Mouse (Mus musculus) midbrain, embryonic 11.5 days (tissue): Measurements from ENCODE around the gene Vangl1. TPM values are rescaled to one million over a fixed set of nuclear protein-coding genes. Genes with fewer than 3 reads are reported as not detected.

Source experiments
- ATAC-seq: fragments of 200-750 bp; cut with Nextera tagmentation; 2 replicates; pipeline ENCODE4 v1.8.0; 2017; ENCODE audit warnings: moderate TSS enrichment, moderate library complexity; ENCODE audit not compliant: low FRiP score
- DNase-seq: peaks from one replicate; pipeline ENCODE4 v3.0.0; 2015; ENCODE audit warnings: low spot score; ENCODE audit errors: missing footprints
- H3K27ac ChIP-seq: fragments of 300-500 bp; sonication (generic); 2 replicates; pipeline ENCODE4 v1.5.1; 2014; ENCODE audit warnings: low read depth, low read length
- H3K27me3 ChIP-seq: fragments of 300-500 bp; sonication (generic); 2 replicates; pipeline ENCODE4 v1.6.1; 2014; ENCODE audit warnings: mild to moderate bottlenecking, low read length, moderate library complexity, mixed read lengths; ENCODE audit not compliant: control insufficient read depth, insufficient read depth
- H3K36me3 ChIP-seq: fragments of 300-500 bp; sonication (generic); 2 replicates; pipeline ENCODE4 v1.6.1; 2014; ENCODE audit warnings: mild to moderate bottlenecking, low read length, moderate library complexity, mixed read lengths; ENCODE audit not compliant: control insufficient read depth, insufficient read depth
- H3K4me1 ChIP-seq: fragments of 300-500 bp; sonication (generic); 2 replicates; pipeline ENCODE4 v1.6.1; 2014; ENCODE audit warnings: low read length; ENCODE audit not compliant: control insufficient read depth, insufficient read depth
- H3K4me2 ChIP-seq: fragments of 300-500 bp; sonication (generic); 2 replicates; pipeline ENCODE4 v1.6.1; 2014; ENCODE audit warnings: mild to moderate bottlenecking, moderate library complexity
- H3K4me3 ChIP-seq: fragments of 300-500 bp; sonication (generic); 2 replicates; pipeline ENCODE4 v1.5.1; 2014; ENCODE audit warnings: low read depth, low read length
- H3K9ac ChIP-seq: fragments of 300-500 bp; sonication (generic); 2 replicates; pipeline ENCODE4 v1.6.1; 2014; ENCODE audit warnings: low read length
- H3K9me3 ChIP-seq: fragments of 300-500 bp; sonication (generic); 2 replicates; pipeline ENCODE4 v1.6.1; 2016; ENCODE audit warnings: low read length; ENCODE audit not compliant: control insufficient read depth
- WGBS: fragments of 180-500 bp; shearing (Covaris S2); extraction: QIAGEN DNeasy Blood & Tissue Kit; methylation state at CpG from one replicate; pipeline ENCODE4 v1.1.7; 2014; 5-methylcytosine and 5-hydroxymethylcytosine counted together
- polyA plus RNA-seq: library from polyadenylated mRNA; unstranded; fragments of >200 nt; fragmentation: Nextera tagmentation; extraction: Ambion mirVana; gene quantifications from 2 replicates; pipeline ENCODE4 v1.2.1, GENCODE M21; 2014

Gene Vangl1
- polyA plus RNA-seq, 1 experiment from 2014 or later: 9.3 TPM

DNA sequence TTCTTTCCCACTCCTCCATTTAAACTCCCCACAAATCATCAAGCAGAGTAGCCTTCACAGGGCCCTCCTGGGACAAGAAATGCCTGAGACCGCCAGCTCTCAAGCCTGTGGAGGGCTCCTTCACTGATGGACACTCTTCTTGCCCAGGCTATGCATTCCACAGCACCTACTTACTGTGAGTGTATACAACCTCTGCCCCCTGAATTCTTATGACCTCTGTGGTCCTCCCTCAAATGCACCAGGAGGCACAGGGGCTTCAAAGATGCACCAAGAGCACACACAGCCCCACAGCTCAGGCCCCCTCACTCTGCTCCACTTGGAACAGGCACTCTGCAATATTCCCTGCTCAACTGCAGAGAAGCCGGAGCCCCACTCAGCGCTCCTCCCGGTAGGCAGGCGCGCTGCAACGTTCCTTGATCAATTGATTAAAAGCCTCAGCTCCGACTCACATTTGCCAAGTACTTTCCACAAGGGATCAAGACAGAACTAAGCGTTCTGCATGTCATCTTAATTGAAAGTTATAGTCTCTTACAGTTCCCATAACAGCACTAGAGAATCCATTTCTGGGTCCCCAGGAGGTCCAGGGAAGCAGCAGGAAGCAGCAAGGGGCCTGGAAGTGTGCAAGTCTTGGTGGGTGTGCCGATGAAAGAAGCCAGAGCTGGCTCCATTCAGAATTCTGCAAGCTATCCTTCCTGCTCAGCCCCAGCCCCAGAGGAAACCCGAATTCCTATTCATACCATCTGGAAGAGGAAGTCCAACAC, 10.0 kb downstream of the Vangl1 start:
- peak; percentile 35 for ATAC-seq
- Histone ChIP-seq H3K4me1 (peaks cover 32% of the 10 kb centered on the region), H3K36me3 (no peaks in the 10 kb centered on the region), H3K27me3 (peaks cover 27% of the 10 kb centered on the region; the same call in 1 of the 2 replicates), H3K27ac (no peak overlapping the region), H3K4me2 (peak overlapping the region; percentile 0), H3K9ac (no peak overlapping the region; the same call in 1 of the 2 replicates), H3K4me3 (no peak overlapping the region), H3K9me3 (no peaks in the 10 kb centered on the region)
- 2% methylated on average over 11 of the region's 11 CpGs for WGBS
- DNase-seq: peak; percentile 93

DNA sequence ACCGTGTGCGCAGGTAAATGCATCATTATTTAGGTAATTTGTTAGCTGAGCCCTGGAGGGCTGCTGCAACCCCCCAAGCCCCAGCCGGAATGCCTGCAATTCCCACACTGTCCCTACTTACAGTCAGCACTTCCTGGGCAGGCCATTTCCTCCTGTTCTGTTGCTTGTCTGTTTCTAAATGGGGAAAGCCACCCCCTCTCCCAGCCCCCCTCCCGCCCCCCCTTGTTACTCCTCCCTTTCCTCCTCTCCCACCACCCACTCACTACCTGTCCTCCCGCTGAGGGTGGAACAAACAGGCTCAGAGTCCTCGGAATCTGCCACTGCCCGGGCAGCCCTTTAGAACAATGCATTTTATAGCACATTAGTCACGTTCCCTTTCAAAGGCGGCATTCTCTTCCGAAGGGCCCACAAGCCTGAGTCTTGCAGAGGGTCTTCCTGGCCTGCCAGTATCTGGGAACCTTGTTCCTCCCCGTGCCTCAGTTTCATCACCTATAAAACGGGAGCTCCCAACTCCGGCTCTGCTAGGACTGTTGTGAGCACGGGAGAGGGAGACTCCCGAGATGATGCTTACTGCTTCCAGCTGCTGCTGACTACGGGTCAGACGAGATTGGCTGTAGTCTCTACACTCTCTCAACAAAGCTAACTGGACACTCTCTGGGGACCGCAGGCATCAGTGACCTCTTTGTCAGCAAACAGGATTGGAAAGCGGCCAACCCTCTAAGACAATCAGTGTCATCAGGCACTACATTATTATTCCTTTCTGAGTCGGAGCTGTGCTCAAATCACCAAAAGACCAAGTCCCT, 10.8 kb downstream of the Vangl1 start:
- ATAC-seq (peak; percentile 58), DNase-seq (peak; percentile 92)
- Histone ChIP-seq H3K4me3 (no peak overlapping the region), H3K4me2 (peak overlapping the region; percentile 36), H3K9ac (0 out of 2 replicates have a peak overlapping the region, but pooled peaks have one; percentile 13), H3K27ac (no peak overlapping the region), H3K4me1 (peaks cover 32% of the 10 kb centered on the region), H3K9me3 (no peaks in the 10 kb centered on the region), H3K36me3 (no peaks in the 10 kb centered on the region), H3K27me3 (peaks cover 27% of the 10 kb centered on the region; the same call in 1 of the 2 replicates)
- WGBS: 5% methylated on average over 20 of the region's 20 CpGs

DNA sequence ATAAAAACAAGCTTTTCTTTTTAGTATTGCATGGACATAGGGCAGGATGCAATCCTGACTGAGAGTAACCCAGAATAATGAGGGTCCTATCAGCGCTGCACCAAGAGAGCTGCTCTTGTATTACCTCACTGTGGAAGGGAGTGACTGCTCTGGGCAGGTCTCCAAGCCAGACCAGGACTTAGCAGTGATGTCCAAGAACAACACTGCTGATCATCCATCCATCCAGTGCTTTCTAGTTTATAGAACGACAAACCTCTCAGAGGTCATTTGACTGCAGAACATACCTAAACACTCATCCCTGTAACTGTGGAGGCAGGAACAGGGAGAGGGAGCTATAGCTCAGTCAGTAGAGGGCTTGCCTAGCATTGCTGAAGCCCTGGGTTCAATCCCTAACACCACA, 11.9 kb downstream of the Vangl1 start:
- no peak for ATAC-seq
- H3K4me2 ChIP-seq: no peak overlapping the region
- no peaks in the 10 kb centered on the region for H3K9me3 ChIP-seq
- no peak overlapping the region for H3K27ac ChIP-seq
- DNase-seq: no peak
- peaks cover 28% of the 10 kb centered on the region for H3K4me1 ChIP-seq
- no peaks in the 10 kb centered on the region for H3K36me3 ChIP-seq
- WGBS: 82% methylated on average over 2 of the region's 2 CpGs
- no peak overlapping the region for H3K9ac ChIP-seq
- H3K27me3 ChIP-seq: peaks cover 27% of the 10 kb centered on the region; the same call in 1 of the 2 replicates
- no peak overlapping the region for H3K4me3 ChIP-seq

GRCm38 (mm10) chr3:102191575-102191974, 12.9 kb downstream of the Vangl1 start:
- peaks cover 28% of the 10 kb centered on the region for H3K4me1 ChIP-seq
- H3K27me3 ChIP-seq: peaks cover 25% of the 10 kb centered on the region; the same call in 1 of the 2 replicates
- WGBS: 72% methylated on average over 3 of the region's 3 CpGs

DNA sequence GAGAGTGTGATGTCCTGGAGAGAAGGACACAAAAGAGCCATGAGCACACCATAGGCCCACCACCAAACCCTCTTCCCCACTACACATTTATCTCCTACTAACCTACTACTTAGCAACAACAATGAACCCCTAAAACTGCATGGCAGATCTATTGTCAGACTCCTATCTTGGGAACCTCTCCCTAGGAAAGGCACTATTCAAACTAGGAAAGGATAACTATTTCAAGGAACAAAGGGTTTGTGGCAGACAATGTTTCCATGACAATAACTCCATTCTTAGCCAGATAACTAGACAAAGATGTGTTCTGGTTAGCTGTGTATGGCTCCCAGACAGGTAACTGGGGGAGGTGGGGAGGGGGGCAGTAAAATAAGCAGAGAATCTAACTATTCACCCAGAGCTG, 13.9 kb downstream of the Vangl1 start:
- Histone ChIP-seq H3K9ac (no peak overlapping the region), H3K36me3 (no peaks in the 10 kb centered on the region), H3K4me2 (no peak overlapping the region), H3K4me1 (peaks cover 28% of the 10 kb centered on the region), H3K4me3 (no peak overlapping the region), H3K27ac (no peak overlapping the region), H3K9me3 (peaks cover 3% of the 10 kb centered on the region; the same call in 1 of the 2 replicates), H3K27me3 (peaks cover 18% of the 10 kb centered on the region; the same call in 1 of the 2 replicates)
- ATAC-seq (no peak), DNase-seq (no peak)

More at GRCm38 (mm10) chr3:102191575-102191974, 12.9 kb downstream of the Vangl1 start:
- DNase-seq: no peak
- no peaks in the 10 kb centered on the region for H3K9me3 ChIP-seq
- H3K36me3 ChIP-seq: no peaks in the 10 kb centered on the region
- no peak overlapping the region for H3K4me3 ChIP-seq
- no peak overlapping the region for H3K9ac ChIP-seq
- no peak overlapping the region for H3K4me2 ChIP-seq
- no peak for ATAC-seq
- H3K27ac ChIP-seq: no peak overlapping the region

- Histone ChIP-seq H3K36me3 (no peaks in the 10 kb centered on the region), H3K27me3 (peaks cover 17% of the 10 kb centered on the region; the same call in 1 of the 2 replicates), H3K4me2 (no peak overlapping the region), H3K4me3 (no peak overlapping the region), H3K27ac (no peak overlapping the region), H3K9me3 (peaks cover 4% of the 10 kb centered on the region; the same call in 1 of the 2 replicates), H3K9ac (no peak overlapping the region), H3K4me1 (peaks cover 28% of the 10 kb centered on the region)
- 4% methylated on average over 4 of the region's 4 CpGs for WGBS
- no peak for DNase-seq
- peak; percentile 45 for ATAC-seq
Measured at GRCm38 (mm10) chr3:102190015-102190414, 14.5 kb downstream of the Vangl1 start.

DNA sequence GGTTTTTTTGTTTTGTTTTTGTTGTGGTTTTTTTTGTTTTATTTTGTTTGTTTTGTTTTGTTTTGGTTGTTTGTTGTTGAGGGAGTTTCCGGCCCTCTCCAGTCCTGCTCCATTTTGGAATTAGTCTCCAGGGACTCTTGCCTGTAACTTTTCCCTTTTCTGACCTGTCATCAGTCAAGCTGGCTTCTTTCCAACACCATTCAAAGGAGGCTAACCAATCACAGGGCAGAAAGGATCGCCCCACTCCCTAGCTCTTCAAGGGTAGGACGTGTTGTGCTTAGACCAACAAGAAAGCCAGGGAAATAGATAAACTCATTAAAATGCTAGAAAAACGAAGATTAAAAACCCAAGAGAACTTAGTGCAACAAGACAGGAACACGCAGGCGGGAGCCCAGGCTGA, 15.5 kb downstream of the Vangl1 start:
- ATAC-seq: peak; percentile 57
- H3K36me3 ChIP-seq: no peaks in the 10 kb centered on the region
- H3K9ac ChIP-seq: no peak overlapping the region
- H3K9me3 ChIP-seq: peaks cover 4% of the 10 kb centered on the region; the same call in 1 of the 2 replicates
- WGBS: 15% methylated on average over 6 of the region's 6 CpGs
- peaks cover 17% of the 10 kb centered on the region for H3K4me1 ChIP-seq
- no peak overlapping the region for H3K4me3 ChIP-seq
- no peak for DNase-seq
- H3K27me3 ChIP-seq: peaks cover 13% of the 10 kb centered on the region; the same call in 1 of the 2 replicates
- no peak overlapping the region for H3K27ac ChIP-seq
- no peak overlapping the region for H3K4me2 ChIP-seq

DNA sequence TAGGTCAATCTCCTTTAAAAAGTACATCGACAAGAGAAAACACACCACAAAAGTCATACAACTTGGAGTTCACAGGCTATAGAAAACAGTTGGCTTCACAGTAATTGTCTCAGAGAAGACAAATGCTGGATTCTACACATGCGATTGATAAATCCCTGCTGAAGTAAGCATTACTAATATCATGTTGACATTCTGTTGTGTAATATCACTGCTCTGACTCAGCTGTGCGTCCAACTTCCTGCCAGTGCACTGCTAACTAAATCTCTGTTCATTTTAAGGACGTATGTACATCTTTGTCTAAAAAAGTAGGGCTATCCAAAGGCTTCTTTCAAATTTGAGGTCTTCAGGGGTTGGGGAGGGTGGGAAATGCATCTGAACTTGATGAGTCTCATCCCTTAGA, 17.1 kb downstream of the Vangl1 start:
- H3K27me3 ChIP-seq: peaks cover 8% of the 10 kb centered on the region; the same call in 1 of the 2 replicates
- DNase-seq (no peak), ATAC-seq (no peak)
- H3K4me3 ChIP-seq: no peak overlapping the region
- peaks cover 4% of the 10 kb centered on the region; the same call in 1 of the 2 replicates for H3K9me3 ChIP-seq
- WGBS: 87% methylated on average over 4 of the region's 4 CpGs
- no peak overlapping the region for H3K9ac ChIP-seq
- H3K27ac ChIP-seq: no peak overlapping the region
- no peaks in the 10 kb centered on the region for H3K36me3 ChIP-seq
- H3K4me2 ChIP-seq: no peak overlapping the region
- H3K4me1 ChIP-seq: peaks cover 7% of the 10 kb centered on the region

GRCm38 (mm10) chr3:102184721-102185120, 19.8 kb downstream of the Vangl1 start:
- H3K9me3 ChIP-seq: peaks cover 4% of the 10 kb centered on the region; the same call in 1 of the 2 replicates
- no peak overlapping the region for H3K4me3 ChIP-seq
- H3K27me3 ChIP-seq: no peaks in the 10 kb centered on the region
- WGBS: 76% methylated on average over 5 of the region's 5 CpGs
- no peak overlapping the region for H3K27ac ChIP-seq
- no peak overlapping the region for H3K4me2 ChIP-seq
- no peak overlapping the region for H3K9ac ChIP-seq
- DNase-seq (peak; percentile 79), ATAC-seq (no peak)
- no peaks in the 10 kb centered on the region; the same call in 1 of the 2 replicates for H3K4me1 ChIP-seq
- no peaks in the 10 kb centered on the region for H3K36me3 ChIP-seq
